Mouse (Mus musculus) cortical plate, adult 2 months (tissue): Measurements from ENCODE around the gene Gm42417. TPM values are rescaled to one million over a fixed set of nuclear protein-coding genes. Genes with fewer than 3 reads are reported as not detected.

Experiments used
- H3K27ac ChIP-seq: fragments of 200-500 bp; 2 replicates; pipeline ENCODE4 v1.5.1; 2012; ENCODE audit warnings: low read length, control low read depth, inconsistent platforms; ENCODE audit not compliant: insufficient read depth
- H3K4me1 ChIP-seq: fragments of 200-500 bp; 2 replicates; pipeline ENCODE4 v1.6.1; 2011; ENCODE audit warnings: low read length; ENCODE audit not compliant: control insufficient read depth, insufficient read depth
- H3K4me3 ChIP-seq: fragments of 200-500 bp; 2 replicates; pipeline ENCODE4 v1.5.1; 2011; ENCODE audit warnings: mild to moderate bottlenecking, low read length, control low read depth; ENCODE audit not compliant: insufficient read depth
- CTCF ChIP-seq: fragments of 200-500 bp; IDR thresholded peaks from 2 replicates; pipeline ENCODE4 v1.5.1; 2011; ENCODE audit warnings: mild to moderate bottlenecking, control low read depth, low read length; ENCODE audit not compliant: insufficient read depth; ENCODE audit errors: extremely low read depth
- POLR2A ChIP-seq: fragments of 200-500 bp; IDR thresholded peaks from 2 replicates; pipeline ENCODE4 v1.6.1; 2011; ENCODE audit warnings: mild to moderate bottlenecking, low read length, control low read depth; ENCODE audit not compliant: insufficient read depth; ENCODE audit errors: extremely low read depth
- polyA plus RNA-seq: library from polyadenylated mRNA; depleted of rRNA; stranded (reverse); fragments of >200 nt; gene quantifications from 2 replicates; pipeline ENCODE4 v1.2.3, GENCODE M21; 2012

Gm42417 gene
- polyA plus RNA-seq, 1 experiment = 0.04 TPM

DNA sequence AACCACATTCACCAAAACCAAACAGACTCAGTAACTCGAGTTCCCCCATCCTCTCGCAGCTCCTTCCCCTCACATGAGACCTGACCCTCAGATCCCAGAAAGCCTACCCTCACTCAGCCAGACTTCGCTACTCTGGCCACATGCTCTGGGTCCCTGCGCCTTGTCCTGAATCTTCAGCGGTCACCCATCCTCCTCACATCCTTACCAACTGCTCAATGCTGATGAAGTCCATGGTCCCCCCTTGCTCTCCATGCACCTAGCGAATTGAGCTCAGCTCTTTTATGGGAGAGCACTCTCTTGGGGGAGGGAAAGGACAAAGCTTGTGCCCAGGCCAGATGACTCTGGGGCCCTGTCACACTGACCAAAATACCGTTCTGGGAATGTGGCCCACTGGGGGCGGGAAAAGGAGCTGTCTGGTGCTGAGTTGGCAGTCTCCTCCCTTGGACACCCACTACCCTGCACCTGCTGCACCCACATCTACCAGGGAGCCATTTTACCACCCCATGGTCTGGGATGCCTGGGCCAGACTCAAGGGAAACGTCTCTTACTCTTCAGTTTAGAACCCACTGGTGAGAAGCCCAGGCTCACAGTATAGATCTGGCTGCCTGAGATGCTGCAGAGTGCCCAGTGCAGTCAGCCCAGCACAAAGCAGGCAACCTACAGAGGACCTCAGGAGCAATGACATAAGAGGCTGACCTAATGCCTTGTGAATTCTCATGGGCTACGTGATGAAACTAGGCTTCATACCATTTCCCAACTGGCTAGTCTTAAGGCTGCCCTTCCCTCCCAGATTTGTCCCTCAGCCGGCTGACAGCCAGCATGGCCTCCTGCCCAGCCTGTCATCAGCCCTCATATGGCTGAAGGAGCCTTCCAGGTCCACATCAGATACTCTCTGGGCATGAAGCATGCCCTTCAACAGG, 3.5 kb downstream of the Gm42417 start:
- H3K4me1 ChIP-seq = no peaks in the 10 kb centered on the region; the same call in 1 of the 2 replicates
- H3K27ac ChIP-seq = no peak overlapping the region
- no peak for TF ChIP-seq CTCF
- no peak for TF ChIP-seq POLR2A
- no peak overlapping the region for H3K4me3 ChIP-seq

DNA sequence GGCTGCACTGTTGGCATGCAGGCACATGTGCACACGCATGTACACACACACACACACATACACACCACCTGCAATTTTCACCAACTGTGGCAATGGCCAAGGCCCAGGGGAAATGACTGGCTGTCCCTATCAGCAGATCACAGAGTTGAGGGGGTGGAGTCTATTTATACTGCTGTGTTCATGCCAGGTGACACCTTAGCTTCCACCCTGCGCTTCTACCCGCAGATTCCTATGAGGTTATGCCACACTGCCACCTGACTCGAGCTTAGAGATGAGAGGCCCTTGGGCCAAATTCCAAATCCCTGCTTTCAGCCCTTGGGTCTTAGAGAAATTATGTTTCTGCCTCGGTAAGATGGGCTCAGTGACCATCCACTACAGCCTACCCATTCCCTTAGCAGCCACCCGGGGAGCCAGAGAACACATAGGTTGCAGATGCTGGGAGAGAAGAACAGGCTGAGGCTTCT, 4.6 kb downstream of the Gm42417 start:
- Histone ChIP-seq H3K4me3 (no peak overlapping the region), H3K4me1 (no peaks in the 10 kb centered on the region; the same call in 1 of the 2 replicates), H3K27ac (no peak overlapping the region)
- no peak for TF ChIP-seq POLR2A

DNA sequence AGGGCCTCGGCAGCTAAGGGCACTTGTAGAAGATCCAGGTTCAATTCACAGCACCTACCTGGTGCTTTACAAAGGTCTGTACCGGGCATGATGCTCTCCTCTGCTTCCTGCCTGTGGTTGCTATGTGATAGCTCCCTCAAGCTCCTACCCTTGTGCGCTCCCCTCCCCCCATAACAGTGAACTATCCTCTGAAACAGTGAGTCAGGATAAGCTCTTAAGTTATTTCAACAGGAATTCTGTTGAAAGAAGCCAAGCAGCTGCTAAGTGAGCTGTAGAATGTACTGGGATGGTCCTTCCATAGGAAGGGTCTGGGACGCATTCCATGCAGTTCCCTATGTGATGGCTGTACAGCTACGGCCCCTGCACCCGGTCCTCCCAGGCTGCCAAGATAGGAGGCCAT, 5.7 kb downstream of the Gm42417 start:
- Histone ChIP-seq H3K4me1 (no peaks in the 10 kb centered on the region; the same call in 1 of the 2 replicates), H3K27ac (no peak overlapping the region), H3K4me3 (no peak overlapping the region)
- TF ChIP-seq POLR2A (no peak), CTCF (no peak)

DNA sequence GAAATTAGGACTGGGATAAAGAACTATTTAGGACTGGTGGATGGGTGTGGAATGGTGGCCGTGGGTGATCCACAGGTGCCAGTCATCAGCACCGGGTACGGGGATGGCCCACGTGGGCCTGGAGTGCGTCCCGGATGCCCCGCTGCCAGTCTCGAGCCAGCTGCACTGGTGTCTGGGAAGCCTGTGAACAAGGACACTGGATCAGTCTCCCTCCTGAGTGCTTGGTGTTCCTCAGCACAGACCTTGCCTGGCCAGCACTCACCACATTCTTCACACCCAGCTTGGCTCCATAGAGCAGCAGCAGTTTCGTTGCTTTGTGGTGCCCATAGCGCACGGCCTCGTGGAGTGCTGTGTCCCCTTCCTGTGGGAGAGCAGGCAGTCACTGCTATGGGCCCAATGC, 7.8 kb downstream of the Gm42417 start:
- Histone ChIP-seq H3K4me3 (no peak overlapping the region), H3K27ac (no peak overlapping the region), H3K4me1 (no peaks in the 10 kb centered on the region; the same call in 1 of the 2 replicates)
- no peak for TF ChIP-seq POLR2A
- no peak for TF ChIP-seq CTCF

DNA sequence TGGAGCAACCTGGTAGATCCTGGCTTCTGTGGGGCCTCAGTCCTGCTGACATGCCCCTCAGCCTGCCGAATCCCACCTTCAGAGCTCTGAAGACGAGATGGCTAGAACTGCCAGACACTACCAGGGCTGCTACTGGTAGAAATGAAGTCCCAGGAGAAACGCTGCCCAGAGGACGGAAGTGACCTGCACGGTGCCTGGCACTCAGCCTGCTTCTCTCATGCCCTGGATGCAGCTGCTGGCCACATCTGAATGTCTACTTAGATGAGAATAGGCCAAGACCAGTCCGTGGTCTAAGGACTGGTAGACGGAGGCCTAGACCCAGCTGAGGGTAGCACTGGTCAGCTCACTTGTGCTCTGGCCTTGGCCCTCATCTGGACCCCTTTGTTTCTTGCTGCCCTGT, 8.3 kb downstream of the Gm42417 start:
- TF ChIP-seq CTCF (no peak), POLR2A (no peak)
- Histone ChIP-seq H3K4me1 (no peaks in the 10 kb centered on the region; the same call in 1 of the 2 replicates), H3K4me3 (no peak overlapping the region), H3K27ac (no peak overlapping the region)

DNA sequence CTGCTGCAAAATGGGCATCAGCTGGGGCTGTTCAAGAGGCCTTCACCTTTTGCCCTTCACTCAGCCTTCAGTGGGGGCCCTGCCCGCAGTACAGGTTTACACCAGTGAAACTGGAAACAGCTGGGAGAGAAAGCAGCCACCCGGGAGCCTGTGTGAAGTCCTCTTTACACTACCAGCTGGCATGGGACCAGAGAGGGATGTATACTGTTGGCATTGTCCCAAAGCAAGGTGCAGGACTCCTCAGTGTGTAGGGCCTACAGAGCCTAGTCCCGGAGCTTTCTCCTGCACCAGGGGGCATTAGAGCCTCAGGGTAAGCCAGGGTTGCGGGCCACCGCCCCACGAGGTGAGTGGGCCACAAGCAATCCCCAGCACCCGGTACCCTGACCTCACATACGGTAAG, 8.7 kb downstream of the Gm42417 start:
- H3K4me1 ChIP-seq = no peaks in the 10 kb centered on the region; the same call in 1 of the 2 replicates
- TF ChIP-seq POLR2A (no peak), CTCF (no peak)
- no peak overlapping the region for H3K4me3 ChIP-seq
- no peak overlapping the region for H3K27ac ChIP-seq

DNA sequence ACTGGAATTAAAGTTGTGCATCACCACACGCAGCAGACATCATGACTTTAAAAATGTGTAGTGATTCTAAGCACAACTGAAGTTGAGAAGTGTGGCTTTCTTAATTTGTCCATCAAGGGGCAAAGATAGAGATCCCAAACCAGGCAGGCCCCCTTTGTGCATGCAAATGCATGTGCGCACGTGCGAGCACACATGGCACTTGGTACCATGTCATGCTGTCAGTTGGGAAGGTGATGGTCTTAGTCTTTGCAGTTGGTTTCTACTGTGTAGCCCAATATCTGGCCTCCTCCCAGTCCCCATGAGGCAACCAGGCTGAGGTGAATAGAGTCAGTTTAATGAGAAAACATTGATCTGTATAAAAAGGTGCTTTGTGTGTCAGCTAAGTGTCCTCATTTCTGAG, 9.4 kb downstream of the Gm42417 start:
- no peak overlapping the region for H3K27ac ChIP-seq
- no peaks in the 10 kb centered on the region for H3K4me1 ChIP-seq
- no peak overlapping the region for H3K4me3 ChIP-seq
- TF ChIP-seq POLR2A = no peak
- no peak for TF ChIP-seq CTCF

DNA sequence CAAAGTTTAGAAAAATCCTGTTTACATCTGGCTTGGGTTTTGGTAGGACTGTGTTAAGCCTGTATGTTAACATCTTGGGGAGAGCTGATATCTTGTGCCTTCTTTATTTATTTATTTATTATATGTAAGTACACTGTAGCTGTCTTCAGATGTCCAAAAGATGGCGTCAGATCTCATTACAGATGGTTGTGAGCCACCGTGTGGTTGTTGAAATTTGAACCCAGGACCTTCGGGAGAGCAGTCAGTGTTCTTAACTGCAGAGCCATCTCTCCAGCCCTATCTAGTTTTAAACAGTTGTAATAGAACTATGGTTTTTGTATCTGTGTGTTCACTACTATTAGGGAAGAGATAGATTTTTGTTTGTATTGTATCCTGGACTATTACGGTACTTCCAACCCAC, 10.0 kb downstream of the Gm42417 start:
- Histone ChIP-seq H3K4me3 (no peak overlapping the region), H3K4me1 (no peaks in the 10 kb centered on the region), H3K27ac (no peak overlapping the region)
- TF ChIP-seq CTCF = no peak
- no peak for TF ChIP-seq POLR2A

DNA sequence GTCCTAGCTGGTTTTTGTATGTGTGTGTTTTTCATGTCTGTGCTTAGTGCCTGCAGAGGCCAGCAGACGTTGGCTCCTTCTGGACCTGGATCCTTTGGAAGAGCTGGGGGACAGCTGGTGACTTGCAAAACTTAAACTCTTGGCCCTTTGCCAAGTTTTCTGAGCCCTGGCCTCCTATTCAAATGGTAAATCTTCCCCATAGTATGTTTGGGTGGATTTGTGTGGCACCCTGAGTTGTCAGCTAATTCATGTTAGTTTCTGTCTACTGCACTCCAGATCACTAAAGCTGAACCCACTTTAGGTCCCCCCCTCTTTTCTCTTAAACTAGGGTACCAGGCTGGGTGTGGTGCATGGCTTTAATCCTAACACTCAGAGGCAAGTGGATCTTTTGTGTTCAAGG, 10.9 kb downstream of the Gm42417 start:
- Histone ChIP-seq H3K27ac (no peak overlapping the region), H3K4me1 (no peaks in the 10 kb centered on the region), H3K4me3 (no peak overlapping the region)
- TF ChIP-seq CTCF (no peak), POLR2A (no peak)

DNA sequence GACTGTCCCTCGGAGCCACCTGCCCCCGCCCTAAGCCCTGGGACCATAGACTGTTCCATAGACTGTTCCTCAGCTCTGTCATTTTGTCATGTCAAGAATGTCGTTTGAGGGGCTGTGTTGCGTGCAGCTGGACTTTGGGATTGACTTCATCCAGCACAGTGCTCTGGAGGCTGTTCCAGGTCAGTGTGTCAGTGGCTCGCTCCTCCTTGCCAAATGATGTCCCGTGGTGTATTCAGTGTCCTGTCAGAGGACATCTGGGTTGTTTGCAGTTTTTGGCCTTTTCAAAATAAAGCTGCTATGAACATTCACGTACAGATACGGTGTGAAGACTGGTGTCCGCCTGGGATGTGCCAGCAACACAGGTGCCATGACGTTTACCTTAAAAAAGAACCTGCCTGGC, 12.3 kb downstream of the Gm42417 start:
- TF ChIP-seq CTCF (no peak), POLR2A (no peak)
- Histone ChIP-seq H3K4me3 (no peak overlapping the region), H3K27ac (no peak overlapping the region), H3K4me1 (no peaks in the 10 kb centered on the region)
